Mouse (Mus musculus) small intestine, adult 2 months (tissue): ENCODE measurements around the gene Arhgef15. TPM values are rescaled to one million over a fixed set of nuclear protein-coding genes. Genes with fewer than 3 reads are reported as not detected.

Source experiments
- H3K27ac ChIP-seq: fragments of 200-500 bp; 2 replicates; pipeline ENCODE4 v1.5.1; 2012; ENCODE audit warnings: low read depth, low read length, control low read depth, inconsistent platforms; ENCODE audit not compliant: insufficient read depth
- H3K27me3 ChIP-seq: fragments of 200-500 bp; 2 replicates; pipeline ENCODE4 v1.6.1; 2012; ENCODE audit warnings: mild to moderate bottlenecking, moderate library complexity, low read length, inconsistent platforms; ENCODE audit not compliant: control insufficient read depth, insufficient read depth
- H3K36me3 ChIP-seq: fragments of 200-500 bp; 2 replicates; pipeline ENCODE4 v1.6.1; 2012; ENCODE audit warnings: mild to moderate bottlenecking, low read length, control low read depth, inconsistent platforms; ENCODE audit not compliant: control insufficient read depth, insufficient read depth
- H3K4me1 ChIP-seq: fragments of 200-500 bp; 2 replicates; pipeline ENCODE4 v1.6.1; 2012; ENCODE audit warnings: low read length, inconsistent platforms, mixed read lengths; ENCODE audit not compliant: control insufficient read depth, insufficient read depth, insufficient read length
- H3K4me3 ChIP-seq: fragments of 200-500 bp; 2 replicates; pipeline ENCODE4 v1.5.1; 2012; ENCODE audit warnings: low read depth, mild to moderate bottlenecking, control low read depth, inconsistent platforms, low read length, moderate library complexity
- CTCF ChIP-seq: fragments of 200-500 bp; IDR thresholded peaks from 2 replicates; pipeline ENCODE4 v1.5.1; 2012; ENCODE audit warnings: low read depth, mild to moderate bottlenecking, control low read depth, inconsistent platforms, low read length, moderate library complexity, mixed read lengths; ENCODE audit not compliant: insufficient replicate concordance, insufficient read length; ENCODE audit errors: extremely low read depth
- POLR2A ChIP-seq: fragments of 200-500 bp; IDR thresholded peaks from 2 replicates; pipeline ENCODE4 v1.6.1; 2012; ENCODE audit warnings: low read depth, mild to moderate bottlenecking, control low read depth, inconsistent platforms, low read length, moderate library complexity
- WGBS: fragments of 180-500 bp; shearing (Covaris S2); methylation state at CpG from one replicate; pipeline ENCODE4 v1.1.7; 2018; 5-methylcytosine and 5-hydroxymethylcytosine counted together
- polyA plus RNA-seq: library from polyadenylated mRNA; depleted of rRNA; stranded (reverse); fragments of >200 nt; gene quantifications from 2 replicates; pipeline ENCODE4 v1.2.3, GENCODE M21; 2012

Gene Arhgef15
- polyA plus RNA-seq, 1 experiment = 19.5 TPM

DNA sequence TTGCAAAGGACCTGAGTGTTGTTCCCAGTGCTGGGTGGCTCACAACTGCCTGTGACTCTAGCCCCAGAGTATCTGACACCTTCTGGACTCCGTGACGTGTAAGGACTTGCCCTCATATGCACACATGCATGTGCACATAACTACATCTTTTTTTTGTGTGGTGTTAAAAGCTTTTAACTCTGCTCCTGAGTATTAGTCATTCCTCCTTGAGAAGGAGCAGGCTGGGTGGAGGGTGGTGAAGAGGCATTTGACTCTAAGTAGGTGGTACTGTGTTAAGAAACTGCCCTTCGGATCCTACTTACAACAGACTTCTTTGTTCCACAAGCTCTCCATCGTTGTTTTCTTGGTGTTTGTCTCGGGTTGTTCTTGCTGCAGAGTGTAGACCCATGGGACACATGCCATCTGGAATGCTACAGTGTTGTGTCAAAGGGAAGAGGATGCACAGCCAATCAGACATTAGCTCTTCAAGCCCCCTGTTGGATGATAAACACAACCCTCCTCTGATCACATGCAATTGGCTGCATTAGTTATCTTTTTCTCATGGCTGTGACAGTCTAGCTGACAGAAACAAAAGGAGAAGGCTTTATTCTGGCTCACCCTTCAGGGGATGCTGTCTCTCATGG, 23.3 kb downstream of the Arhgef15 start:
- H3K36me3 ChIP-seq = no peaks in the 10 kb centered on the region
- no peak overlapping the region for H3K4me3 ChIP-seq
- H3K27ac ChIP-seq = no peak overlapping the region
- no peaks in the 10 kb centered on the region for H3K4me1 ChIP-seq
- WGBS = 75% methylated on average over 5 of the region's 5 CpGs
- no peak for TF ChIP-seq CTCF
- TF ChIP-seq POLR2A = no peak
- no peaks in the 10 kb centered on the region for H3K27me3 ChIP-seq

DNA sequence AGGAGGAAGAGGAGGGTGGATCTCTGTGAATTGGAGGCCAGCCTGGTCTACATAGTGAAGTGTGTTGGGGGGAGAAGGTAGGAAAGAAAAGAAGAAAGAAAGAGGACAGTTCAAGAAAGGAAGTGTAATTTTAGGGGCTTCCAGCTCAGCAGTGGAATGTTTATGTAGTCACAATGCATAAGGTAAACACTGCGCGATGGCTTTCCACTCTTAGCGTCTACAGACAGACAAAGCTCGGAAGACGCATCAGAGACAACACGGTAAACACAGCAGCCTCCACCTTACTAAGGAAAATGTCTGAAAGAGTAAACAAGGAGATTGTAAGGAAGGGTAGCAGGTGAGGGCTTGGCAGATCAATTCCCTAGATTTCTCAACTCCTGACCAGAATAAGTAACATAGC, 27.3 kb downstream of the Arhgef15 start:
- Histone ChIP-seq H3K27me3 (no peaks in the 10 kb centered on the region), H3K4me3 (no peak overlapping the region), H3K36me3 (no peaks in the 10 kb centered on the region), H3K4me1 (no peaks in the 10 kb centered on the region), H3K27ac (no peak overlapping the region)
- WGBS = 29% methylated on average over 6 of the region's 6 CpGs
- TF ChIP-seq CTCF = no peak
- TF ChIP-seq POLR2A = no peak

DNA sequence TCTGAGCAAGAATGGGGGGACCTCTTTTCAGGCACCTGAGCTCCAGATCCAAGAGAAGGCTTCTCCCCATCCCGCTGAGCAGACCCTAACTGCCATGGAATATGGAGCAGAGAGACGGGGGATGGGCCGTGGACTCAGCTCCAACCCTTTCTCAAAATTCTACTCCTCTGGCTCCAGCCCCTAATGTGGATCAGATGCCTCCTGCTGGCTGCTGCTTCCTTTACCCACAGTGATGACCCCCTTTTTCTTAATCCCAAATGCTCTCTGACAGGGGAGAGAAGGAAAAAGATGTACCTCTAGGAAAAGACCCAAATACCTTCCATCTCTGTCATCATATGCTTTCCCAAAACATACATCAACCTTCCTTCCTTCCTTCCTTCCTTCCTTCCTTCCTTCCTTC, 30.3 kb downstream of the Arhgef15 start, which contains the start of gene Odf4:
TSS of gene Odf4 (minus strand) at position 101 of the 400 bp plus-strand sequence.
- Histone ChIP-seq H3K27me3 (no peaks in the 10 kb centered on the region), H3K4me3 (no peak within 1 kb of the TSS), H3K4me1 (no peaks in the 10 kb centered on the region), H3K36me3 (no peaks in the 10 kb centered on the region), H3K27ac (no peak within 1 kb of the TSS)
- TF ChIP-seq POLR2A (no peak), CTCF (no peak)
- 79% methylated on average over 3 of the region's 3 CpGs for WGBS

DNA sequence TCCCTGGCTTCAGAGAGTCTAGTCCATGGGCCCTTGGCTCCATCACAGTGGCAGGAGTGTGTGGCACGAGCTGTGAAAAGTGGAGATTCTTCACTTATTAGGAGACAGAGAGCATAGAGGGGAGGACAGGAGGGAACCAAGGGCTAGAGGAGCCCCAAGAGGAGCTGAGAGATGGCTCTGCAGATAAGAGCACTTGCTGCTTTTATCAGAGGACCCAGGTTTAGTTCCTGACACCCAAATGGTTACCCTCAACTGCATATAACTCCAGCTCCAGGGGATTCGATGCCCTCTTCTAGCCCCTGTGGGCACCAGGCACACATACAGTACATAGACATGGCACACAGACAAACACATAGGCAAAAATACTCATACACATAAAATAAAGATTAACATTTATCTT, 32.5 kb downstream of the Arhgef15 start:
- WGBS = 86% methylated on average over 2 of the region's 2 CpGs
- TF ChIP-seq POLR2A (no peak), CTCF (no peak)
- Histone ChIP-seq H3K4me1 (no peaks in the 10 kb centered on the region), H3K27ac (no peak overlapping the region), H3K36me3 (no peaks in the 10 kb centered on the region), H3K27me3 (no peaks in the 10 kb centered on the region), H3K4me3 (no peak overlapping the region)

DNA sequence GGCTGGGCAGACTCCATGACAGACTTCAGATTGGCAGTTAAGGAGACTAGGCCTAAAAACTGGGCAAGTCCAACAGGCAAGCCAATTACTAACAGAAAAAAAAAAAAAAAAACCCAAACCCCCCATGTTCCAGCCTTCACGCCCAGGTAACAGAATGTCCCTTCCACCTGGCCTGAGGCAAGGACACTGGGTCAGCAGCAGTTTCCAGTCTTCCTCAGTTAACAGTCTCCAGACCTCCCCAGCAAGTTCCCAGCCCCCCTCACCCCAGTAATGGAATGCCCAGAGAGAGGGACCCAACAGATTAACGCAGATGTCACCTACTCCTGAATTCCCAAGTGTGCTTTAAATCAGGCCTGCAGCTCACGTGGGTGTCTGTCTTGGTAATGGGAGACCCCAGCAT, 34.1 kb downstream of the Arhgef15 start:
- 86% methylated on average over 3 of the region's 3 CpGs for WGBS
- no peak overlapping the region for H3K4me3 ChIP-seq
- no peaks in the 10 kb centered on the region for H3K36me3 ChIP-seq
- no peaks in the 10 kb centered on the region for H3K27me3 ChIP-seq
- no peaks in the 10 kb centered on the region for H3K4me1 ChIP-seq
- H3K27ac ChIP-seq = no peak overlapping the region
- no peak for TF ChIP-seq CTCF
- TF ChIP-seq POLR2A = no peak

DNA sequence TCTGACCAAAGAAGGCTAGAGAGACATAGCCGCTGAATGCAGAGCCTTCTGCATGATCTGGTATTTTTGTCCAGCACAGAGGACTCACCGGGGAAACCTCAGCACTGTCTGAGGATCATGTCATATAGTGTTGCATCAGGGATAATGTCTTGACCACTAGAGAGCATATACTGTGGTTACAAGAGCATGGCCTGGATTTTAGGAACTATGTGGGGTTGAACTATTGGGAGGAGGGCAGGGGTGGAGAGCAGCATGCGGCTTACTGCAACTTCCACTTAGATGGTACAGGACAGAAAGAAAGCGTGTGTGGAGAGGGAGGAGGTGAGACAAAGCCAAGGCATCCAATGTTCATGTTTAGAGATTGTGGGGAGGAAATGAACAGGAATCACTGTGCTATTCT, 42.7 kb downstream of the Arhgef15 start:
- no peaks in the 10 kb centered on the region for H3K36me3 ChIP-seq
- WGBS = 86% methylated on average over 4 of the region's 4 CpGs
- TF ChIP-seq POLR2A = no peak
- TF ChIP-seq CTCF = no peak

DNA sequence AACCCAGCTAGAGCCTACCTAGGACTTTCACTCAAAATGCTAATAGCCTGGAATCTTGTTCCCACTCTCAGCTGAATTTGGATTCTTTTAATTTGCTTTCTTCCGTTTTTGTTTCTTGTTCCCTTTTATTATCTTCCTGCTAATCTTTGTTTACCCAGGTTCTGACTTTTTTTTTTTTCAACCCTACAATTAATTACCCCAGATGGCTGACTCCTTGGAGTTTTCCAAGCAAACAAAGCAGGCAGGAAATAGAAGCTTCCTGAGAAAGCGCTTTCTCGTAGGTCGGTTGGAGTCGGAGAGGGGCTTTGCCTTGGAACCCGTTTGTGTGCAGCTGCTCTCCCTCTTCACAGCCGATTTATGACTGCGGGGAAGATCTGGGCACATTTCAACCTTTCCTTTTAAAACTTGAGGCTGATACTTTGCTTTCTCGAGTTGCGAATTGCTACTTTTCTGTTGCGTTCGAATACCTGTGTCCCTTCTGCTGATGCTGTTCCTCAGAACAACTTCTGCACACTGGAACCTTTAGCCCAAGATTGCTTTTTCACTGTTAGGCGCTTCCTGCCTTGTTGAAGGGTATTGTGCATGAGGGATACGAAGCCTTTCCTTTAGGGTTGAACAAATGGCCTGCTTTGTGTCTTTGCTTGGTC, 45.6 kb downstream of the Arhgef15 start:
- no peaks in the 10 kb centered on the region; the same call in 1 of the 2 replicates for H3K27me3 ChIP-seq
- TF ChIP-seq CTCF (no peak), POLR2A (no peak)
- WGBS = 16% methylated on average over 14 of the region's 14 CpGs
- H3K4me1 ChIP-seq = peaks cover 7% of the 10 kb centered on the region; the same call in 1 of the 2 replicates
- peaks cover 3% of the 10 kb centered on the region; the same call in 1 of the 2 replicates for H3K36me3 ChIP-seq
- H3K27ac ChIP-seq = peak overlapping the region; percentile 51; the same call in 1 of the 2 replicates
- H3K4me3 ChIP-seq = no peak overlapping the region

More for the DNA sequence above, 42.7 kb downstream of the Arhgef15 start:
- Histone ChIP-seq H3K4me1 (peaks cover 4% of the 10 kb centered on the region; the same call in 1 of the 2 replicates), H3K4me3 (no peak overlapping the region), H3K27ac (no peak overlapping the region), H3K27me3 (no peaks in the 10 kb centered on the region; the same call in 1 of the 2 replicates)
